Mouse (Mus musculus): Measurements from ENCODE around the gene Nhsl2.
A peak's percentile ranks its signal among the peaks of the same experiment; 100 is the strongest.

The Nhsl2 gene

GRCm38 (mm10) chrX:101986657-101987367, 137.6 kb downstream of the Nhsl2 start:
- no peak for DNase-seq

DNA sequence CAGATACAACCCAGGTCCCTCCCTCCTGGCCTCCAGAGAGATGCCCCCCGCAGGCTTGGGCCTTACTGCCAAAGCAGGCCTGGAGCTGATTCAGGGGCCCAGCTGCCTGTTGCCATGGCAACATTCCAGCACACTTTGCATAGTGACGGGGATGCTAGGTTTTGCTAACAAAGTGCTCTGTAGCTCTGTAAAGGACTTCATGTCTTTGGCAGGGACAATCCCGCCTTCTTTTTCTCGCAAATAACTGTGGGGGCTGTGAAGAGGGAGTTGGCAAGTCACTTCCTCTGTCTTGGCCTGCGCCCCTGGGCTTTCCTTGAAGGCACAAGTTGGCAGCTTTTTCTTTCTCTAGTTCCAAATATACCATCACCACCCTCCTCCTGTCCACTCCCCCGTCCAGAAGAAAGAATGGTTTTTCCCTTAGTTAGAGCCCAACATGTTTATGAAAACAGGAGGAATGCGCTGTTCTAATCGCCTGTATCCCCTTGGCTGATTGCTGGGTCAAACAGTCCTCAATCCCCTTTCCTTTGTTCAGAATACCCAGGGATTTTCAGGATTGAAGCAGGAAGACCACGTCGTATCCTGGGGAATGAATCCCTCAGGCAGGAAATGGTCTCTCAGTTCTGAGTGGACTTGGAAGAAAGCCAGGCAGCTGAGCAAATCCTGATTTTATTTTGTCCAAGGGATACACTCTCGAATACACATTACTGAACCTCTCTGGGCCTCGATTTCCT, 144.8 kb downstream of the Nhsl2 start:
- peak; percentile 80 for DNase-seq

- no peak for DNase-seq
These were observed 147.5 kb downstream of the Nhsl2 start for GRCm38 (mm10) chrX:101996726-101997125.

DNA sequence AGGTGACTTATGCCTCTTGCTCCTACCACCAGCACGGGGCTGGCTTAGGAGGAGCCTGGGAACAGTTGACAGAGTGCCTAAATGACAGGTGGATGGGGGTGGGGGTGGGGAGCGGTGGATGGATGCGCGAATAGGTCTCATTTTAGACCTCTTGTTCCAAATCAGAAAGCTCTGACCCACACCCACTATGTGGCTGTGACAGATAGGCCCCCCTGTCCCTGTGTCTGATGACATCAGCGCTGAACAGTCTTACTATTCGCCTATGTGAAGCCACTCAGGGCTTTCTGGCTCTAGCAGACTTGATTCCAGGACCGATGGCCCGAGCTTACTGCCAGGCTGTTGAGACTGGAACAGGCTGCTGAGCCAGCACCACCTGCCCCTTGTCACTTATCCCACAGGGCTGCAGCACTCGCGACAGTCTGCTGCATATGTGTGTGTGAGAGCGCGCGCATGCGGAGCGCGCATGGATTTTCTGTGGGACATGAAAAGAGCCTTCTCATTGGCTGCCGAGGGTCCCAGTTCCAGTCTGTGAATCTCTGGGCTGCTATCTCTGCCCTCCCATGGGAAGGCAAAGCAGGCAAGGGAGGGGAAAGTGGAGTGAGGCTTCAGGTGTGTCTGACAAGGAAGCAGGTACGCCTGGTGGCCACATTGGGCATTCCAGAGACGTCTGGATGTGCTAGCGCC, 154.6 kb downstream of the Nhsl2 start:
- peak; percentile 80 for DNase-seq

- DNase-seq, result no peak
These were observed 155.2 kb downstream of the Nhsl2 start for GRCm38 (mm10) chrX:102004370-102004769.

- no peak for DNase-seq
These were observed 156.0 kb downstream of the Nhsl2 start for GRCm38 (mm10) chrX:102005141-102005641.

DNA sequence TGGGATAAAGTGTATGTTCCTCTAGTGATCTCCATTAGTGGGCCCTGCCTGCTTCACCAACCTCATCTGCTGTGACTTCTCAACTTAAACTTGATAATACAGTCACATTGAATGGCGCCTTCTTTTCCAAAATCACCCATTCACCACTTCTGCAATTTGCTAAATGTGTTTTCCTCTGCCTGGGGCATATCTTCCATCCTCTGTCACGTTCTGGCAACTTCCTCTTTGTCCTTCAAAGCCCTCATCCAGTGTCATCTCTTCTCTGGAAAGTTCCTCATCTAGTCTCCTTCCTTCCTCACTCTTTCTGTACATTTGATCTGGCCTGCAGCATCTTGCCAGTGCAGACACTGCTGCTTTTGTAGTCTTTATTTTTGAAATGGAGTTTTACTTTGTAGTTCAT, 158.8 kb downstream of the Nhsl2 start:
- DNase-seq, result no peak

DNA sequence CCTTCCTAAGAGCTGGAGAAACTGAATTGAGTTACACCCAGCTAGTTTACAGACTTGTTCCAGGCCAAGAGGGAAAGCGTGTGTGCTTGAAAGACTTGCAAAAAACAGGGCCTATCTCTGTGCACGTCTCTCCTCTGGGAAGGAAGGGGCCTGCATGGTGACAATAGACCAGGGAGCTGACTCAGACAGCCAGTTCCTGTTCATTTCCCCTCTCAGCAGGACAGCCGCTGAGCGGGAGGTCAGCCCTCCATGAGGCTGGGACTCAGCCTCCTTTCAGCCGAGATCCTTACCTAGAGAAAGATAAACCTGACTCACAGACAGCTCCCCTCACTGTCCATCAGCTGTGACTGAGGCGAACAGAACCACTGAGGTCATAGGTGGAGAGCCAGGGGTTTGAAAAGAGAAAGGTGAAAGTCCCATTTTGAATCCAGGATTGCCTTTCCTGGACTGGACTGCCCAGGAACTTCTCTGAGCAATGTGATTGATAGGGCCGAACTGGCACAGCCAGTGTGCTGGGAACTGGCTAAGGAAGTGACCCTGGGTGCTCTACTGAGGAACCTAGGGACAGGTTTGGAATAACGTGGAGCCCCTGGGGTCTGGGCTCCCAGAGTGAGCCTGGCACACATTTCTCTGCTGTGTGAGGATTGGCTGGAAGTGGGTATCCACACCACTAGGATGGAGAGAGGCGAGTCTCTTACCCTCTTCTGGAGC, 168.2 kb downstream of the Nhsl2 start:
- DNase-seq, result no peak

DNA sequence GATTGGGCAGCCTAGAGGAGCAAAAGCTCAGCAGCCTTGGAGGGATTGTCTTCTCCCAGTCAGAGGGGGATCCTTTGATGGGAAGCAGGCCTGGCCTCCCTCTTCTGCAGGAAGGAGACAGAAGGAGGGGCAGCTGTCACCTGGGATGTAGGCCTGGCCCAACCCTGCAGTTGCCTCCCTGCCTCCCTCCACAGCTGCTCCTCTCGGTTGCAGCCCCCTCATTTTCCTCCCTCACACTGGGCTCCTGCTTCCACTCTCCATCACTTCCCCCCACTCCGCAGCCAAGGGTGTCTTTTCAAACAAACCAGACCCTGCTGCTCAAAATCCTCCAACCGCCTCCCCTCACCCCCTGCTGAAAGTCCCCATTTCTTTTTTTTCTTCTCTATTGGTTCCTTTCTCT, 169.7 kb downstream of the Nhsl2 start:
- peak; percentile 73 for DNase-seq

- DNase-seq, result no peak
These were observed 170.5 kb downstream of the Nhsl2 start for GRCm38 (mm10) chrX:102019471-102020240.

- DNase-seq, result no peak
These were observed 175.8 kb downstream of the Nhsl2 start for GRCm38 (mm10) chrX:102024976-102025375.

GRCm38 (mm10) chrX:102031851-102032250, 182.7 kb downstream of the Nhsl2 start:
- DNase-seq, result peak; percentile 38

- no peak for DNase-seq
These were observed 183.2 kb downstream of the Nhsl2 start for GRCm38 (mm10) chrX:102032431-102032830.

GRCm38 (mm10) chrX:102033566-102033965, 184.4 kb downstream of the Nhsl2 start:
- DNase-seq, result no peak

- no peak for DNase-seq
These were observed 186.5 kb downstream of the Nhsl2 start for GRCm38 (mm10) chrX:102035671-102036070.

- DNase-seq, result no peak
These were observed 187.7 kb downstream of the Nhsl2 start for GRCm38 (mm10) chrX:102036866-102037361.

DNA sequence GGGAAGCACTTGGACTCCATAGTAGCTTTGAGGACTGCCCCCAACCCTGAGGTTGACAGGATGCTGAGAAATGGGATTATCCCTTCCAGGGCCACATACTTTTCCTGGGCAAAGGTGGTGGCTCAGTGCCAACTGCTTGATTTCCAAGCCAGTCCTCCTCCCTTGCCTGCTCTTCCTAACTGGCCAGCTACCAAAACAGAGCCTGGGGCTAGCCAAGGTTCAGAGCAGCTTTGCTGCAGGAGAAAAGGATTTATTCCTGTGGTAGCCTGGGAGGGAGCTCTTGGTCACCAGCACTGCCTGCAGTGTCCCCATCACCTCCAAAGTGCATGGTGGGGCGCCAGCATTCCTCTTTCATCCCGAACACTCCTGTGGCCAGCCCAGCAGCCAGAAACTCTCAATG, 188.3 kb downstream of the Nhsl2 start:
- DNase-seq, result no peak

DNA sequence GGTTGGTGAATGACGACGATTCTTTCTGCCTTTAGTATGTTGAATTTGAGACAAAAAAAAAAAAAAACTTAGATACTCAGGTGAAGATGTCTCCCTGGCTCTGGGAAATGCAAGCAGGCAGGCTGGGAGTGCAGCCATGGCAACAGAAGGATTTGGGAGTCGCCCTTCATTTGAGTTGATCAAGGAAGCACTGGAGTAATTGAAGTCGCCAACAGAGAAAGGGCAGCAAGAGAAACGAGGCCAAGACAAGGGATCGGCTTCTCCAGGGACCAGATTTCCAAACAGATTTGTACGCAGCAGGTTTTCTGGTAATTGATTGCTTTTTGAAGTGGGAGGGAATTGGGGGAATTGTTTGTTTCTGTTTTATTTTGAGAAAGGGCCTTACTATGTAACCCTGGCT, 192.4 kb downstream of the Nhsl2 start:
- DNase-seq, result no peak

GRCm38 (mm10) chrX:102042386-102042785, 193.2 kb downstream of the Nhsl2 start:
- no peak for DNase-seq

DNA sequence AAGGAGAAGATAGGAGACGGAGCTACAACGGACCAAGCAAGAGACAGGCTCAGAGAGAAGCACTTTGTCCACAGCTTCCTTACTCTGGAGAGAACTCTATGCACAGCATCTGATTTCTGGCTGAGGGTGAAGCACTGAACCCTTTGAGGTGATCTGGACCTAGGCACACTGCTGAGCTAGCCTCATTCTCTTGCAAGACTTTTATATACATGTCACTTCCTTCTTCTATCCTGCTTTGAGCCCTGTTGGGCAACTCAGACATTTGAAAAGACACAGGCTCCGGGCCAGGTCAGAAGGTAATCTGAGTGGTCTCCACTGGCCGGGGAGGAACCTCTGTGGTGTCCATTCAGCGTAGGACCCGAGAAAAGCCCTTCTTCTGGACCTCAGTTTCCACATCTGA, 201.4 kb downstream of the Nhsl2 start:
- no peak for DNase-seq

- no peak for DNase-seq
These were observed 202.0 kb downstream of the Nhsl2 start for GRCm38 (mm10) chrX:102051225-102051624.

GRCm38 (mm10) chrX:102053371-102053770, 204.2 kb downstream of the Nhsl2 start:
- DNase-seq, result no peak
